Mouse (Mus musculus) spleen, adult 2 months (tissue): ENCODE data around the gene Smc6. TPM values are rescaled to one million over a fixed set of nuclear protein-coding genes. Genes with fewer than 3 reads are reported as not detected.

ENCODE experiments used
- DNase-seq, 2 experiments: peaks; one replicate each; pipeline versions ENCODE4 v3.0.0 to v3.0.0-alpha.2; 2012 to 2021; ENCODE audit warnings: low spot score in 2 of 2, low read depth in 1 of 2
- H3K27ac ChIP-seq: fragments of 200-500 bp; 2 replicates; pipeline ENCODE4 v1.5.1; 2012; ENCODE audit warnings: low read length, inconsistent platforms; ENCODE audit not compliant: insufficient read depth
- H3K27me3 ChIP-seq: fragments of 200-500 bp; 2 replicates; pipeline ENCODE4 v1.6.1; 2012; ENCODE audit warnings: mild to moderate bottlenecking, moderate library complexity, low read length, inconsistent platforms; ENCODE audit not compliant: control insufficient read depth, insufficient read depth
- H3K36me3 ChIP-seq: fragments of 200-500 bp; 2 replicates; pipeline ENCODE4 v1.6.1; 2012; ENCODE audit warnings: mild to moderate bottlenecking, low read length, inconsistent platforms; ENCODE audit not compliant: control insufficient read depth, insufficient read depth
- H3K4me1 ChIP-seq: fragments of 200-500 bp; 2 replicates; pipeline ENCODE4 v1.6.1; 2011; ENCODE audit warnings: inconsistent platforms; ENCODE audit not compliant: control insufficient read depth, insufficient read depth, insufficient read length
- H3K4me3 ChIP-seq: fragments of 200-500 bp; 2 replicates; pipeline ENCODE4 v1.5.1; 2011; ENCODE audit warnings: mild to moderate bottlenecking, inconsistent platforms; ENCODE audit not compliant: insufficient read depth, insufficient read length; ENCODE audit errors: extremely low read depth
- CTCF ChIP-seq: fragments of 200-500 bp; IDR thresholded peaks from 2 replicates; pipeline ENCODE4 v1.5.1; 2011; ENCODE audit warnings: mild to moderate bottlenecking, inconsistent platforms; ENCODE audit not compliant: insufficient read depth, insufficient read length, insufficient replicate concordance; ENCODE audit errors: extremely low read depth
- POLR2A ChIP-seq: fragments of 200-500 bp; IDR thresholded peaks from 2 replicates; pipeline ENCODE4 v1.6.1; 2011; ENCODE audit warnings: low read depth, low read length, inconsistent platforms
- WGBS: fragments of 180-500 bp; shearing (Covaris S2); methylation state at CpG from one replicate; pipeline ENCODE4 v1.1.7; 2018; 5-methylcytosine and 5-hydroxymethylcytosine counted together
- polyA plus RNA-seq: library from polyadenylated mRNA; depleted of rRNA; stranded (reverse); fragments of >200 nt; gene quantifications from 2 replicates; pipeline ENCODE4 v1.2.3, GENCODE M21; 2012

Smc6 gene
- polyA plus RNA-seq, 1 experiment: 9.5 TPM

DNA sequence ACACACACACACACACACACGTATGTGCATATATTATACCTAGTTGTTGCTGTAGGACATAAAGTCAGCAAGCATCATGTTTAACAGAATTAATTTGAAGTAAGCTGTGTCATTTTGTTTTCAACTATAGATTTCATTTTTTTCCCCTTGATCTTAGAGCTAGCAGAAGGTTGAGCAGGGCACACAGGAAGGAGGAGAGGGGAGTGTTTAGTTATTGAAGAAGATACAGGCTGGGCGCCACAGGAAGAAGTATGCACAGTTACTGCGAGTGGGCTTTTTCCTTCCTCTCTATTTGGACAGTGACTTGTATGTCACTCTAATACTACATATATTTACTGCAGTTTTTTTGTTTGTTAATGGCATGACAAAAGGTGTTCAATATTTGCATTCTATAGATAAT, 14.2 kb downstream of the Smc6 start:
- DNase-seq: no peak
- peaks cover 20% of the 10 kb centered on the region; the same call in 1 of the 2 replicates for H3K36me3 ChIP-seq
- H3K27me3 ChIP-seq: no peaks in the 10 kb centered on the region
- no peak overlapping the region for H3K27ac ChIP-seq
- H3K4me1 ChIP-seq: peaks cover 6% of the 10 kb centered on the region; the same call in 1 of the 2 replicates
- TF ChIP-seq CTCF (no peak), POLR2A (no peak)
- no peak overlapping the region for H3K4me3 ChIP-seq
- WGBS: 83% methylated on average over 3 of the region's 3 CpGs

DNA sequence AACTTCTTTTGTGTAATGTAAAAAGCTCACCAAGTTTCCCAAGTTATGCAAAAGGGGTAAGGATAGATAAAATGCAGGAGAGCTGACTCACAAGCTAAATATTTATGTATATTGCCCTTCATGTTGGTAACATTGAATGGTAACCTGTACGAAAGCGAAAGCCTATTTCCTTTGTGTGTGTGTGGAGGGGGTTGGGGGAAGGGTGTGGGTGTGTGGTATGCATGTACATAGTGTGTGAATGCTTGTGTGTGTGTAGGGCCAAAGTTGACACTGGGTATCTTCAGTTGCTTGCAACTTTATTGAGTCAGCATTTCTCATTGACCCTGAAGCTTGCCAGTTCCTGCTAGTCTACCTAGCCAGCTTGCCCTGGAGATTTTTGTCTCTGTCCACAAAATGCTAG, 15.9 kb downstream of the Smc6 start:
- TF ChIP-seq POLR2A (no peak), CTCF (no peak)
- no peak overlapping the region for H3K4me3 ChIP-seq
- 87% methylated on average over 2 of the region's 2 CpGs for WGBS
- H3K27me3 ChIP-seq: no peaks in the 10 kb centered on the region
- DNase-seq: no peak
- peaks cover 2% of the 10 kb centered on the region; the same call in 1 of the 2 replicates for H3K4me1 ChIP-seq
- no peak overlapping the region for H3K27ac ChIP-seq
- H3K36me3 ChIP-seq: peaks cover 27% of the 10 kb centered on the region

DNA sequence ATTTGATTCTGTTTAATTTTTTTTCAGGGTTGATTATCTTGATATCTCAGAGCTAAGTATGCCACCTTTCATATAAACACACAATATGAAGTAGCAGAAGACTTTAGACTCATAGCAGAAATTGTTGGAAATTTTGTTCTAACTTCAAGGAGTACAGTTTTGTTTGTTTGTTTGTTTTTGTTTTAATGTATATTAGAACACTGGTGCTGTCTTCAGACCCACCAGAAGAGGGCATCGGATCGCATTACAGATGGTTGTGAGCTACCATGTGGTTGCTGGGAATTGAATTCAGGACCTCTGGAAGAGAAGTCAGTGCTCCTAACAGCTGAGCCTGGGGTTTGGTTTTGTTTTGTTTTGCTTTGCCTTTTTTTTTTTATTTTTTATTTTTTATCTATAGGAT, 20.7 kb downstream of the Smc6 start:
- H3K27ac ChIP-seq: no peak overlapping the region
- WGBS: 97% methylated on average over 2 of the region's 2 CpGs
- TF ChIP-seq POLR2A (no peak), CTCF (no peak)
- no peaks in the 10 kb centered on the region for H3K27me3 ChIP-seq
- DNase-seq: no peak
- no peak overlapping the region for H3K4me3 ChIP-seq
- H3K36me3 ChIP-seq: peaks cover 35% of the 10 kb centered on the region
- no peaks in the 10 kb centered on the region for H3K4me1 ChIP-seq

DNA sequence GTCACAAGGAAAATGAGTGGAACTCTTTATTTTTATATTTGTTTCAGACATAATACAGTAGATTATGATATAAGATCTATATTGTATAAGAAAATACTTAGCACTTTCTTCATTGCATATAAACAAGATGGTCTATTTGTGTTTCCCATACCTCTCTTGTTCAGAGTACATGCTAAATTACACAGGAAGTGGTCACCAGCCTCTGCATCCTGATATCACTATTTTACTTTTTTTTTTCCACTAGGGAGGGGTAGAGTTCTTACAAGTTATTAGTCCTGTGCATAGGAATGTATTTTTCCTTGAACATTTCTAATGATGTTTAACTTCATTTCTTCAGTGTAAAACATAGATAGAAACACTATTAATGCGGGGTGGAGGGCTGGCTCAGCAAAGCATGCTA, 35.2 kb downstream of the Smc6 start:
- WGBS: 93% methylated on average over 1 of the region's 1 CpGs
- Histone ChIP-seq H3K27me3 (no peaks in the 10 kb centered on the region), H3K36me3 (peaks cover 31% of the 10 kb centered on the region), H3K4me3 (no peak overlapping the region), H3K4me1 (no peaks in the 10 kb centered on the region), H3K27ac (no peak overlapping the region)
- DNase-seq: no peak
- TF ChIP-seq POLR2A (no peak), CTCF (no peak)

DNA sequence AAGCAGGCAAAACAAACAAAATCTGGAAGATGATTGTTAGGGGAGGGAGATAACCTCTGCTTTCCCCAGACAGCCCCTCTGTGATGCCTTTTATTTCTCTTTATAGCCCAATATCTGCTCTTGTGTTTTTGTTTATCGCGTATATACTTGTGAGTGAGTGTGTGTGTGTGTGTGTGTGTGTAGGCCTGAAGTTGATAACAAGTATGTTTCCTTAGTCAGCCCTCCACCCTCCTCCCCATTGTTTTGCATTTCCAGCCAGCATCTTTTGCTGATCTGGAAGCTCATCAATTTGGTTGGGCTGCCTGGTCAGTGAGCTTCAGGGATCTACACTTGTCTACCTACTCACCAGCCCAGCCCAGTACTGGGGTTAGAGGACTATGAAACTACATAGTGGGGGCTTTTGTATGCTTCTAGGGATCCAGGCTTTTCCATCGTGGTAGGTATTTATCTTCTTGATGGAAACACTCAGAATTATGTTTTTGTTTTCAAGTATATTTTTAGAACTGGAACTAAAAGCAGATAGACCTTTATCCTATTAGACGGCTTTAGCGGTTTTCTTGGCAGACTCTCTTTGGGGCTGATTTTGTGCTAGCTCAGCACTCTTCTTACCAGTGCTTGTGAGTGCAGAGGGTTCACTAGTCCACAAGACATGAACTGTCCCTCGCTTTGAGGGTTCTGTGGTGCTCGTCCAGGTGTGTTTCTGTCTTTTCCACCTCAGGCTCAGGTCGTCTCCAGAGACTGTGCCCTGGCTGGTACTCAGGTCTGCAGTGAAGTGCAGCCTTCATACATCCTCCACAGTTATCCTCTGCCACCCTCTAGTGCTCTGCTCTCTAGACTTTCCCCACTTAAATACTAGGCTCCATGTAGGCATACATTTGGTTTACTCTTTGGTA, 41.3 kb downstream of the Smc6 start:
- no peak for DNase-seq
- Histone ChIP-seq H3K4me1 (no peaks in the 10 kb centered on the region), H3K27ac (no peak overlapping the region), H3K4me3 (no peak overlapping the region), H3K36me3 (peaks cover 25% of the 10 kb centered on the region), H3K27me3 (no peaks in the 10 kb centered on the region)
- no peak for TF ChIP-seq POLR2A
- TF ChIP-seq CTCF: no peak
- 87% methylated on average over 8 of the region's 8 CpGs for WGBS

DNA sequence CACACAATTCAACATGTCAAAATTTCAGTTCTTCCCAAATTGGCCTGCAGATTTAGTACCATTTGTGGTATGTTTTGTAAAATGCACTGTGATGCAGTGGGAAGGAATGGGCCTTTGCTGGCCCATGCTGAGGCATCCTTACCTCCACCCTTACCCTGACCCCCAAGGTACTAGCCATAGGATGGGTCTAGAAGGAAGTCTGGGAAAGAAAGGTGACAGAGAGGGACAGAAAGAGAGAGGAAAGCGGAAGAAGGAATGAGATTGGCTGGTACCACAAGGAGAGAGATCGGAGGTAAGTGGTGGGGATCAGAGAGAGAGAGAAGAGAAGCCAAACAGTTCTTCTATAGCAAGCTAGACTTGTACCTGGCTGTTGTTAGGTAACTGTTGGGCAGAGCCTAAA, 45.4 kb downstream of the Smc6 start:
- no peaks in the 10 kb centered on the region for H3K27me3 ChIP-seq
- no peak for DNase-seq
- TF ChIP-seq POLR2A (no peak), CTCF (no peak)
- no peak overlapping the region for H3K27ac ChIP-seq
- WGBS: 98% methylated on average over 2 of the region's 2 CpGs
- no peaks in the 10 kb centered on the region for H3K4me1 ChIP-seq
- peaks cover 26% of the 10 kb centered on the region for H3K36me3 ChIP-seq
- H3K4me3 ChIP-seq: no peak overlapping the region

DNA sequence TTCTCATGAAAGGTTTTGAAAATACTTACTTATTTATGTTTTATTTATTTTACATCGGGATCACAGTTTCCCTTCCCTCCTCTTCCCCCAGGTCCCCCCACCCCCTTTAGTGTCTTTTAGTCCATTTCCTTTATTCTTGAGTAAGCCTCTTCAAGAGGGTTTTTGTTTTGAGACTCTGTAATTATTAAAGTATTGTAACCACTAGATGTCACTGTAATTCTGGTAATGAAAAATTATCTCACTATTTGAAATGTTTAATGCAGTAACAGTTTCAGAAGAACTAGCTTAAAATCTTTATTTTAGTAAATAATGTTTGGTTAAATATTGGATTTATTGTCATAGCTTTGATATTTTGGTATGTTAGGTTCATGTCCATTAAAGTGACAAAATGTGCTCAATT, 48.2 kb downstream of the Smc6 start:
- DNase-seq: no peak
- Histone ChIP-seq H3K27ac (no peak overlapping the region), H3K4me1 (no peaks in the 10 kb centered on the region), H3K27me3 (no peaks in the 10 kb centered on the region), H3K36me3 (peaks cover 23% of the 10 kb centered on the region), H3K4me3 (no peak overlapping the region)
- 44% methylated on average over 1 of the region's 1 CpGs for WGBS
- no peak for TF ChIP-seq CTCF
- TF ChIP-seq POLR2A: no peak
